Mouse (Mus musculus) small intestine, adult 2 months (tissue): ENCODE data around the gene Grm2.

Experiments used
- CTCF ChIP-seq: fragments of 200-500 bp; IDR thresholded peaks from 2 replicates; pipeline ENCODE4 v1.5.1; 2012; ENCODE audit warnings: low read depth, mild to moderate bottlenecking, control low read depth, inconsistent platforms, low read length, moderate library complexity, mixed read lengths; ENCODE audit not compliant: insufficient replicate concordance, insufficient read length; ENCODE audit errors: extremely low read depth
- POLR2A ChIP-seq: fragments of 200-500 bp; IDR thresholded peaks from 2 replicates; pipeline ENCODE4 v1.6.1; 2012; ENCODE audit warnings: low read depth, mild to moderate bottlenecking, control low read depth, inconsistent platforms, low read length, moderate library complexity

DNA sequence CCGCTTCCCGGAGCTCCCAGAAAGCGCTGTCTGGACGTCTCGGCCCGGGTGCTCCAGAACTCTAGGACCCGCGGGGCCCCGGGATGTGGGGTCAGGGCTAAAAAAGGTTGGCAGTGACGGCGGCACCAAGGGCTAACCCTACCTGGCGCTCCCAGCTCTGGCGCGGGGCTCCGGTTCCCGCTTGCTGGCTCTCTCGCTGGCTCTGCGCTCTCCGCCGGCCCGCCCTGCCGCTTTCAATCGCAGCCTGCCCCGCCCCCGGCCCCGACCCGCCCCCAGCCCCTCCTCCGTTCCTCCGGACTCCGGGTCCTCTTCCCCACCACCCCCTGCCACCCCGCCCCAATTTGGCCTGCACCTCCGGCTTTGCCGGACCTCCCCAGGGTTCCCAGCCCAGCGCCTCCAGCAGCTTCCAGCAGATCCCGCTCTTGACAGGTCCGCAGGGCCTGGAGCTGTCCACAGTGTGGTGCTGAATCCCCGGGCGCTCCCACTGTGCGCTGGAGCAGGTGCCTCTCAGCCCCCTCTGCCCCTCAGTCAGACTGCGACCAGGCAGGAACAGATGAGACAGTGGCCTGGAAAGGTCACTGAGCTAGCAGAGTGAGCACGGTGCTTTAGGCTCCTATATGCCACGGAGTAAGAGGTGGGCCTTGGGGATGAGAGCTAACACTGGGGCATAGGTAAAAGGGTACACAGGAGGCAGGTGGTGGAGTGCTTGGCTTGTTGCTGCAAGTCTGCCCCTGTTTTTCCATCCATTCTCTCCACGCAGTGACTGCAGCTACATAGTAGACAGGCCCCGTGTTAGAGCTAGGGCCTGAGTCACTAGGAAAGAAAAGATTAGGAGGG is at the start of gene Grm2:
- TF ChIP-seq CTCF (no peak), POLR2A (no peak)
